Mouse (Mus musculus) hindlimb bud, embryonic 11.5 days (tissue): Measurements from ENCODE around the gene Ankrd39.

ENCODE experiments used
- DNase-seq: peaks from one replicate; pipeline ENCODE4 v3.0.0-alpha.2; 2012; ENCODE audit warnings: low read depth, low spot score; ENCODE audit errors: extremely low spot score

Ankrd39 gene

DNA sequence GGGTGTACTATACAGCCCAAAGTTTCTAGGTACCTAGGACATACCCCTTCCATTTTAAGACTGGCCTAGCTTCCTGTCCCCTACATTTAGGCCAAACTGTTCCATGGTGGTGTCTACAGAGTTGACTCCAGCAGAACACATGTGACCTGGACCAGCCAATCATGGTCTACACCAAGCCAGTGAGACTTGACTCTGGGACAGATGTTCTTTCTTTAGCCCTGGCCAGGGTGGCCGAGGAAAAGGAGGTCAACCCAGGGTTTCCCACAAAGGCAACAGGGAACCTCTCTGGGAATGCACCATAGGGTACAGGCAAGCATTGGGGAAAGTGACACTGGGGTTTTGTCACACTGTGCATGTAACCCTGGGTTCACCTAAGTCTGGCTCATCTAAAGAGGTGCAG, 25.5 kb upstream of the Ankrd39 start:
- no peak for DNase-seq

GRCm38 (mm10) chr1:36572140-36572700, 25.0 kb upstream of the Ankrd39 start:
- DNase-seq = no peak

GRCm38 (mm10) chr1:36571627-36572026, 24.4 kb upstream of the Ankrd39 start:
- no peak for DNase-seq

- no peak for DNase-seq
Observed at GRCm38 (mm10) chr1:36570320-36570719, 23.1 kb upstream of the Ankrd39 start.

DNA sequence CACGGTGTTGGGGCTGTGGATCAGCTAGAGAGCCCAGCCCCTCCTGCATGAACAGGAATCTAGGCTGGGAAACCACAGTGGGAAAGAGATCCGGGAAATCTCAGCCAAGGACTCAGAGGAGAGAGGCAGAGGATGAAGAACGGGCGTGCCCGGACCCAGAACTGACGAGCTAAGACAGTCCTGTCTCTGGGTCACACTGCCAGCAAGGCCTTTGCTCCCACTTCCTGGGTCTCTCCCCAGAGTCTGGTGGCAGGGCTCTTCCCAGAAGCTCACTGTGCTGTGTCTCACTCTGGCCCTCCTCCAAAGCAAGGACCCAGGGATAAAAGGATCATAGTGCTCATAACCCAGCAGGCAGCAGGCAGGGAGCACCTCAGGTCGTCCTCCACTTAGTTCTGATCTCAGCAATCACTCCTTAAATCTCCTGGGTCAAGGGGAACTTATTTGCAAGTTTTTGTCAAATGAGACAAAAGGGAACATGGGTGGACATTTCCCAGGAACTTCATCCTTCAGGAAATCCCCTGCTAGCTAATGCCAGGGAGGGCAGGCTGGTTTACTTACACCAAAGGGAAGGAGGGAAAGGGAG, 22.5 kb upstream of the Ankrd39 start:
- no peak for DNase-seq

- no peak for DNase-seq
Observed at GRCm38 (mm10) chr1:36568776-36569175, 21.5 kb upstream of the Ankrd39 start.

GRCm38 (mm10) chr1:36567818-36568603, 20.8 kb upstream of the Ankrd39 start:
- no peak for DNase-seq

GRCm38 (mm10) chr1:36566425-36566824, 19.2 kb upstream of the Ankrd39 start:
- no peak for DNase-seq

GRCm38 (mm10) chr1:36564101-36564500, 16.9 kb upstream of the Ankrd39 start:
- no peak for DNase-seq

DNA sequence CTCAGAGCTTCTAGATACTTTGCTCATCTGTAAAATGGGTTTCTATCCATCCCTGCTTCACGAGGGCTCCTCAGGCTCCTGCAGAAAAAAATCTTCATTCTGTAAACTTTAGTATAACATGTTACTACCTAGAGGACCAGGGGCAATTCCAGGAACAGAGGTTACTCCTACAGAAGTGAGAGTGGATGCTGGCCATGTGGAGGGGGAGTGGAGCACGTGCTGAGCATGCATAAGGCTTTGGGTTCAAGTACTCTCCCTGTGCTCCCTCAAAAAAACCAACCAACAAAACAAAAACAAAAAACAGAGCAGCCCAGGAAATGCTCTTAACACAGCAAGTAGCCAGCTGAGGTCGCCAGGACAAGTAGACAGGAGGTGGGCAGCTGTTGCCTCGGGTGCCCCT, 16.4 kb upstream of the Ankrd39 start:
- no peak for DNase-seq

DNA sequence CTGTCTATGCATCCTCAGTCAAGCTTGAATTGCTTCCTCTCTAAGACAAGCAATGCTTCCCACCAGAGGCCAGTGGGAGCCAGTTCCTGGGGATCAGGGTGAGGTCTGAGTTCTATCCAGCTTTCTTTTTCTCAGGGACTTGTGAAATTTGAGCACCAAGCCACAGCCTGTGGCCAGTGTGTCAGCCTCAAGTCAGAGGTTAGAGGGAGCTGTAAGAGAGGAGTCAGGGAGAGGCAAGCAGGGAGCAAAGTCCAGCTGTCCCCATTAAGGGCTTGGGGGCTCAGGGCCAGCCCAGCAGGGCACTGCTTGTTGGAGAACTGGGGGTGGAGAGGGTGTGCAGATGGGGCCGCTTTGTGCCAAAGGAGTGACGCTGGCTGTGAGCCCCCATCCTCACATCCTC, 16.0 kb upstream of the Ankrd39 start:
- DNase-seq = no peak

GRCm38 (mm10) chr1:36562388-36562787, 15.1 kb upstream of the Ankrd39 start:
- no peak for DNase-seq

DNA sequence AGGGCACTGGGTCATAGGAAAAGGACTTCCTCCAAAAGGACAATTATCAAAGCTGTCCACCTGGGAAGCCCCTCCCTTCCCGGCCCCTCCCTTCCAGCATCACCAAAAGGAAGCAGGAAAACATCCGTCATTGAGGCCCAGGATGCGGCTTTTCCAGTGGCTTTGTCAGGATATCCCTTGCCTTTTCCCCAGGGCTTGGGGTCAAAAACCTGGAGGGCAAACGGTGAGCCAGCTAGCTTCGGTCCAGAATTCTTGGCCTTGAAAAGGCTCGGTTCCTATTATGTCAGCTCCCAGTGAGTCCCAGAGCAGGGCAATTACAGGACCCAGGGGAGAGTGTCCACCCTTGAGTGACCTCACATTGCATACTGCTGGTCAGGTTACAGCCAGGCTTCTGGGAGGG, 13.7 kb upstream of the Ankrd39 start:
- DNase-seq = no peak

GRCm38 (mm10) chr1:36559888-36560287, 12.6 kb upstream of the Ankrd39 start:
- no peak for DNase-seq

- DNase-seq = no peak
Observed at GRCm38 (mm10) chr1:36559256-36559655, 12.0 kb upstream of the Ankrd39 start.

- DNase-seq = no peak
Observed at GRCm38 (mm10) chr1:36558031-36558993, 11.1 kb upstream of the Ankrd39 start, which contains the start of gene Sema4c. Sema4c (minus strand) TSS chr1:36558349.

GRCm38 (mm10) chr1:36557457-36558011, 10.3 kb upstream of the Ankrd39 start:
- no peak for DNase-seq

GRCm38 (mm10) chr1:36556553-36557456, 9.6 kb upstream of the Ankrd39 start:
- DNase-seq = peak; percentile 61

DNA sequence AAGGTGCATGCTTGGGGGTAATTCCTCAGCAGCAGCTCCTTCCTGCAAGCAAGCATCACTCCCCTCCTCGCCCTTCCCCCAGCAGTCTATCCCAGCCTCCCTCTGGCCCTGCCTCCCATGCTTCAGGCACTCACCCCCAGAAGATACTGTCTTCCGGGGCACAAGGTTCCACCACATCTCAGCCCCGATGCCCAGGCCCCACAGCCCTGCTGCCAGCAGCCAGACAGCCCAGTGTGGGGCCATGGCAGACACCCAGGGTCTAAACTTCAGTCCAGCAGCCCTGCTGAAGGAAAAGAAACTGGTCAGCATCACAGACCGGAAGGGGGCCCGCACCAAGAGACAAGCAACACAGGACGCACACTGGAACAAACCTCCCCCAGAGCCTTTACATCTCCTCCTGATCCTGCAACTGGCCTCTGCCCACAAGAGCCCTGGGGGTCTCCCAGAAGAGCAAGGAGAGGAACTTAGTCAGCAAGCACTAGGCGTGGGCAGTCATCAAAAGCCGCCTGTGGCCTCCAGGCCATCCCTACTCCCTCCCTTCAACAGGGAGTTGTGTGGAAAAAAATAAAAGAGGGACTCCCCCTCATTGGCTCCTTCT, 8.7 kb upstream of the Ankrd39 start:
- DNase-seq = no peak
